11 mouse cellular contexts compared by ENCODE assay signal in the genomic region with DNA sequence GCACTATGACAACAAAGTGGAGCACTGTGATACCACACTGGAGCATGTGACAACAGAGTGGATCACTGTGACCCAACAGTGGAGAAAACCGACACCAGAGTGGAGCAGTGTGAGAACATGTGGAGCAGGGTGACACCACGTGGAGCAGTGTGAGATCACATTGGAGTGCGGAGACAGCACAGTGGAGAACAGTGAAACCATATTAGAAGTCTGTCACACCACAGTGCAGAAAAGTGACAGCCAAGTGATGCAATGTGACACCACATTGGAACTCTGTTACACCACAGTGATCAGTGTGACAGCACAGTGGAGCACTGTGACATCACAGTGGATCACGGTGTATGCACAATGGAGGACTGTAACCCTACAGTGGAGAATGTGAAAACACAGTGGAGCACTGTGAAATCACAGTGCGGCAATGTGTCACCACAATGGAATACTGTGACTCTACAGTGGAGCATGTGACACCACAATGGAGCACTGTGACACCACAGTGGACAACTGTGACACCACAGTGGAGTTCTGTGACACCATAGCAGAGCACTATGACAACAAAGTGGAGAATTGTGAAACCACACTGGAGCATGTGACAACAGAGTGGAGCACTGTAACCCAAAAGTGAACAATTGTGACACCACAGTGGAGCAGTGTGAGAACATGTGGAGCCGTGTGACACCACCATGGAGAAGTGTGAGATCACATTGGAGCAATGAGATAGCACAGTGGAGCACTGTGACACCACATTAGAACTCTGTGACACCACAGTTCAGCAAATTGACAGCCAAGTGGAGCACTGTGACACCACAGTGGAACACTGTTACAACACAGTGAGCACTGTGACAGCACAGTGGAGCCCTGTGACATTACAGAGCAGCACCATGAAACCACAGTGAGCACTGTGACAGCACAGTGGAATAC.
DNase-seq lines count a peak whose midpoint lies in the region; ATAC-seq and TF ChIP-seq lines count a peak whose summit lies in the region.
"Had no signal": no experiment of that assay in that cellular context is flagged by ENCODE, and none has a peak within 500 bp of the region (broad histone marks: within the 10 kb centered on the region; RNA-seq: fewer than 3 reads in every experiment).

No protein-coding gene starts in this region.

- WGBS in hindbrain, embryonic 11.5 days = 84% methylated on average over 6 of the region's 6 CpGs
- WGBS in hindbrain, embryonic 10.5 days = 84% methylated on average over 6 of the region's 6 CpGs
- 89% methylated on average over 6 of the region's 6 CpGs for WGBS in thymus, adult 2 months
- 61% methylated on average over 6 of the region's 6 CpGs for WGBS in liver, embryonic 13.5 days (ENCODE audit: insufficient replicate concordance)

- H3K36me3 ChIP-seq in hindbrain, embryonic 11.5 days (ENCODE audit: control insufficient read depth, insufficient read depth, low read length) = peaks cover 9% of the 10 kb centered on the region; the same call in 1 of the 2 replicates
- H3K36me3 ChIP-seq in hindbrain, embryonic 10.5 days = no peaks in the 10 kb centered on the region
- no peaks in the 10 kb centered on the region for H3K36me3 ChIP-seq in thymus, adult 2 months (ENCODE audit: control insufficient read depth, insufficient read depth, low read length)
- H3K36me3 ChIP-seq in liver, embryonic 13.5 days = no peaks in the 10 kb centered on the region
- H3K36me3 ChIP-seq: G1E; heart, embryonic 15.5 days had no signal

- DNase-seq in hindbrain, embryonic 11.5 days (ENCODE audit: low spot score) = no peak
- no peak for DNase-seq in hindbrain, embryonic 10.5 days (ENCODE audit: low spot score)
- DNase-seq in thymus, postnatal 14 days = peak; percentile 2
- no peak for DNase-seq in thymus, adult 2 months
- no peak for DNase-seq in liver, embryonic 13.5 days
- peak; percentile 39 for DNase-seq in testis, postnatal 10 days (ENCODE audit: low spot score)
- DNase-seq in layer of hippocampus, adult 8-10 months (ENCODE audit: low spot score in 2 of 2) = no peak
- DNase-seq in left cerebral cortex, adult 8-10 months (ENCODE audit: low spot score in 2 of 2) = no peak
- DNase-seq: cerebellum, adult 18-20 months had no signal

- no peaks in the 10 kb centered on the region for H3K4me1 ChIP-seq in hindbrain, embryonic 11.5 days (replicated peaks; ENCODE audit: control insufficient read depth, insufficient read depth, low read length)
- no peaks in the 10 kb centered on the region for H3K4me1 ChIP-seq in hindbrain, embryonic 10.5 days (replicated peaks)
- no peaks in the 10 kb centered on the region for H3K4me1 ChIP-seq in thymus, adult 2 months (replicated peaks; ENCODE audit: control insufficient read depth, insufficient read depth, low read length)
- no peaks in the 10 kb centered on the region for H3K4me1 ChIP-seq in liver, embryonic 13.5 days (replicated peaks)
- H3K4me1 ChIP-seq: heart, embryonic 15.5 days had no signal

- TF ChIP-seq POLR2A in thymus, adult 2 months (IDR thresholded peaks at IDR 0.05; ENCODE audit: control insufficient read depth, extremely low read depth, insufficient read depth, low read length, poor library complexity) = no peak

- no peak overlapping the region for H3K4me3 ChIP-seq in hindbrain, embryonic 11.5 days (ENCODE audit: low read depth, low read length)
- no peak overlapping the region for H3K4me3 ChIP-seq in hindbrain, embryonic 10.5 days
- no peak overlapping the region for H3K4me3 ChIP-seq in thymus, adult 2 months (ENCODE audit: control insufficient read depth, insufficient read depth, low read length)
- H3K4me3 ChIP-seq in liver, embryonic 13.5 days (replicated peaks) = no peak overlapping the region
- H3K4me3 ChIP-seq: heart, embryonic 15.5 days had no signal

- no peaks in the 10 kb centered on the region for H3K27me3 ChIP-seq in hindbrain, embryonic 11.5 days (ENCODE audit: control insufficient read depth, insufficient read depth, low read length)
- H3K27me3 ChIP-seq in hindbrain, embryonic 10.5 days (ENCODE audit: insufficient read depth, poor library complexity, severe bottlenecking) = no peaks in the 10 kb centered on the region
- H3K27me3 ChIP-seq in thymus, adult 2 months (ENCODE audit: control insufficient read depth, insufficient read depth, low read length) = no peaks in the 10 kb centered on the region
- no peaks in the 10 kb centered on the region for H3K27me3 ChIP-seq in liver, embryonic 13.5 days
- H3K27me3 ChIP-seq: heart, embryonic 15.5 days had no signal

- no peak overlapping the region for H3K9ac ChIP-seq in hindbrain, embryonic 11.5 days (ENCODE audit: low read depth, low read length)
- no peak overlapping the region for H3K9ac ChIP-seq in liver, embryonic 13.5 days
- H3K9ac ChIP-seq: heart, embryonic 15.5 days had no signal

- peak; percentile 10 for ATAC-seq in hindbrain, embryonic 11.5 days (ENCODE audit: low FRiP score)
- 0 out of 2 replicates have a peak, but pooled peaks have one; percentile 26 for ATAC-seq in liver, embryonic 13.5 days (ENCODE audit: low read depth)

- peaks cover 70% of the 10 kb centered on the region for H3K9me3 ChIP-seq in hindbrain, embryonic 11.5 days (ENCODE audit: control insufficient read depth, low read length)
- peaks cover 93% of the 10 kb centered on the region for H3K9me3 ChIP-seq in hindbrain, embryonic 10.5 days
- H3K9me3 ChIP-seq in liver, embryonic 13.5 days (replicated peaks) = peaks cover 65% of the 10 kb centered on the region

- no peak overlapping the region for H3K27ac ChIP-seq in hindbrain, embryonic 11.5 days (ENCODE audit: low read depth, low read length)
- H3K27ac ChIP-seq in hindbrain, embryonic 10.5 days = no peak overlapping the region
- H3K27ac ChIP-seq in thymus, adult 2 months (ENCODE audit: control insufficient read depth, insufficient read depth, low read length) = no peak overlapping the region
- H3K27ac ChIP-seq in liver, embryonic 13.5 days = no peak overlapping the region
- H3K27ac ChIP-seq: heart, embryonic 15.5 days had no signal

- TF ChIP-seq CTCF in thymus, adult 2 months (IDR thresholded peaks at IDR 0.05; ENCODE audit: borderline replicate concordance, control insufficient read depth, extremely low read depth, insufficient read depth, low read length, poor library complexity) = no peak

- no peak overlapping the region for H3K4me2 ChIP-seq in hindbrain, embryonic 11.5 days (replicated peaks; ENCODE audit: low read depth, low read length)
- H3K4me2 ChIP-seq in liver, embryonic 13.5 days = no peak overlapping the region
- H3K4me2 ChIP-seq: heart, embryonic 15.5 days had no signal

Comparison
In these comparisons a context has a peak if more than half of its experiments do, and no peak if none do; other contexts are left out.
1. DNase-seq: peak in thymus, postnatal 14 days (single experiment) and testis, postnatal 10 days (single experiment); none in hindbrain, embryonic 11.5 days (single experiment), hindbrain, embryonic 10.5 days (single experiment), thymus, adult 2 months (single experiment), liver, embryonic 13.5 days (single experiment), layer of hippocampus, adult 8-10 months (0 of 2) and left cerebral cortex, adult 8-10 months (0 of 2).